Mouse (Mus musculus) CD4-positive naive resting alpha-beta T cell, adult 76 days (primary cell): ENCODE results near the gene Nlrp4e. TPM values are rescaled to one million over a fixed set of nuclear protein-coding genes. Genes with fewer than 3 reads are reported as not detected.

ENCODE experiments used
- total RNA-seq: library from RNA; stranded (reverse); gene quantifications from one replicate; pipeline ENCODE4 v1.2.4, GENCODE M21; 2023

The Nlrp4e gene
- not detected for total RNA-seq

GRCm38 (mm10) chr7:23300892-23301291 lies at the start of gene Nlrp4e:
TSS of gene Nlrp4e (plus strand) at chr7:23301192.

DNA sequence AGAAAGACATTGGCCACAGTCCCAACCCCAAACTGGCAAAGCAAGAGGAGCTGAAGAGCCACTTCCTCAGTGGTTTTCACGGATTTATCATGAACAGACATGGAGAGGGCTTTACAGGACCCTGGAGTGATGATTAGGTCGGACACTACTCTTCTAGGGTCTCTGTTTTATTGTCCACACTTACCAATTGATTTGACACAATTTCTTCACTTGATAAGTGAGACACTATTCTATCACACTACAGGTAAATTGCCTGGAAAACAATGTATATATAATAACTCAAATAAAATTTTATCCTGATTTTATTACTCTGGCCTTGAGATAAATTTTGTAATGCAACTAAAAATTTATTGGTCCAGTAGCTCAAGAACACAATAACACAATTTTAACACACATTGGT lies 49.4 kb upstream of the Nlrp4e start, which contains the start of gene Vmn1r166:
TSS of gene Vmn1r166 (minus strand) at position 101 of the 400 bp plus-strand sequence.

DNA sequence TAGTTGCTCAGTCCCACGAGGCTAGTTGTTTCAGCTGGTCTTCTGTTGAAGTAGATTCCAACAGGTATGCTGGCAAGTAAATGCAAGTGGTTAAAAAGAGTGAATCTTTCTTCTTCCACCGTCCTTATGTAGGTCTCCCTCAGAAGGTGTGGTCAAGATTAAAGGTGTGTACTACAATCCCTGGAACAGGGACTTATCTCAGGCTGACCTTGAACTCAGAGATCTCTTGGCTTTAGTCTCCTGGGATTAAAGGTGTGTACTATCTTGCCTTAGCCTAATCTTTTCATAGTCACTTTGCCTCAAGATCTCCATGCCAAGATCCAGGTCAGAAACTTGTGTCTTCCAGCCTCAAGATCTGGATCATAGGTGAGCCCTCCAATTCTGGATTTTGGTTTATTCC lies 22.2 kb upstream of the Nlrp4e start, which contains the start of gene Gm6902:
TSS of gene Gm6902 (minus strand) at position 101 of the 400 bp plus-strand sequence.

GRCm38 (mm10) chr7:23385589-23385988 lies 84.6 kb downstream of the Nlrp4e start, which contains the start of gene Nlrp5:
TSS of gene Nlrp5 (plus strand) at chr7:23385889.

Other genes with a start within 250 kb of the Nlrp4e start
- gene Vmn1r163, start 245.7 kb upstream of the Nlrp4e start, total RNA-seq = not detected
- not detected for gene Gm8720, start 233.7 kb upstream of the Nlrp4e start, total RNA-seq
- gene Gm10662, start 156.7 kb upstream of the Nlrp4e start, total RNA-seq = not detected
- not detected for gene Vmn1r165, start 83.9 kb upstream of the Nlrp4e start, total RNA-seq
- not detected for gene Vmn1r166, start 49.5 kb upstream of the Nlrp4e start, total RNA-seq
- gene Gm6902, start 22.3 kb upstream of the Nlrp4e start, total RNA-seq = not detected
- gene Nlrp5, start 84.7 kb downstream of the Nlrp4e start, total RNA-seq = not detected
- not detected for gene Vmn1r167, start 206.0 kb downstream of the Nlrp4e start, total RNA-seq
- not detected for gene Vmn1r168, start 238.5 kb downstream of the Nlrp4e start, total RNA-seq